Mouse (Mus musculus) midbrain, embryonic 16.5 days (tissue): ENCODE measurements around the gene Srf. TPM values are rescaled to one million over a fixed set of nuclear protein-coding genes. Genes with fewer than 3 reads are reported as not detected.

Experiments
- ATAC-seq: fragments of 200-750 bp; cut with Nextera tagmentation; 2 replicates; pipeline ENCODE4 v1.8.0; 2017; ENCODE audit warnings: moderate TSS enrichment
- H3K27ac ChIP-seq: fragments of 300-500 bp; sonication (generic); 2 replicates; pipeline ENCODE4 v1.5.1; 2014; ENCODE audit warnings: mild to moderate bottlenecking, low read length, mixed read lengths
- H3K27me3 ChIP-seq: fragments of 300-500 bp; sonication (generic); 2 replicates; pipeline ENCODE4 v1.6.1; 2014; ENCODE audit warnings: low read depth, low read length, mixed read lengths; ENCODE audit not compliant: control insufficient read depth, insufficient read depth
- H3K36me3 ChIP-seq: fragments of 300-500 bp; sonication (generic); 2 replicates; pipeline ENCODE4 v1.6.1; 2014; ENCODE audit warnings: mild to moderate bottlenecking, low read length, moderate library complexity, mixed read lengths; ENCODE audit not compliant: control insufficient read depth, insufficient read depth
- H3K4me1 ChIP-seq: fragments of 300-500 bp; sonication (generic); 2 replicates; pipeline ENCODE4 v1.6.1; 2014; ENCODE audit warnings: mild to moderate bottlenecking, low read length, mixed read lengths; ENCODE audit not compliant: control insufficient read depth, insufficient read depth
- H3K4me2 ChIP-seq: fragments of 300-500 bp; sonication (generic); 2 replicates; pipeline ENCODE4 v1.6.1; 2014; ENCODE audit warnings: mild to moderate bottlenecking, low read length, mixed read lengths
- H3K4me3 ChIP-seq: fragments of 300-500 bp; sonication (generic); 2 replicates; pipeline ENCODE4 v1.5.1; 2014; ENCODE audit warnings: low read depth, mild to moderate bottlenecking, low read length, moderate library complexity, mixed read lengths
- H3K9ac ChIP-seq: fragments of 300-500 bp; sonication (generic); 2 replicates; pipeline ENCODE4 v1.6.1; 2014; ENCODE audit warnings: low read depth, low read length, mixed read lengths
- H3K9me3 ChIP-seq: fragments of 300-500 bp; sonication (generic); replicated peaks from 2 replicates; pipeline ENCODE4 v1.6.1; 2014; ENCODE audit warnings: mild to moderate bottlenecking, low read length, mixed read lengths; ENCODE audit not compliant: control insufficient read depth, poor library complexity, severe bottlenecking
- WGBS: fragments of 180-500 bp; shearing (Covaris S2); extraction: QIAGEN DNeasy Blood & Tissue Kit; methylation state at CpG from one replicate; pipeline ENCODE4 v1.1.7; 2014; 5-methylcytosine and 5-hydroxymethylcytosine counted together
- polyA plus RNA-seq: library from polyadenylated mRNA; unstranded; fragments of >200 nt; fragmentation: Nextera tagmentation; extraction: Ambion mirVana; gene quantifications from 2 replicates; pipeline ENCODE4 v1.2.1, GENCODE M21; 2015

Gene Srf
- polyA plus RNA-seq, 1 experiment from 2014 or later: 3.0 TPM

DNA sequence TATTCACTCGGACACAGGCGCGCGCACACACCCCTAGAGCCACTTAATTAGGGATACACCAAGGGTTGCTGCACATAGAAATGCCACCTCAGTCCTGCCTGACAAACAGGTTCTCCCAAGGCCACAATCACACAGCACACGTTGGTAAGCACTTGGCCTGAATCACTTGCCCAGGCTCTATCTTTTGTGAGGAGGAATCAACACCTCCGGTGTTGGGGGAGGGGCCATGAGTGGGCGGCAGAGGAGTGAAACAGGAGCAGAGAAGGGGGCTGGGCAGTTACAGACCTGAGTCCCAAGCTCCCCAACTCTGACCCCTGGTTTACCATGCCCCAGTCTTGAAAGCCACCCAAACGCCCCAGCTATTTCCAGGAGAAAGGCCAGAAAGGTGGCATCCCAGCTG, 9.0 kb downstream of the Srf start:
- Histone ChIP-seq H3K4me2 (peak overlapping the region; percentile 75), H3K36me3 (peaks cover 29% of the 10 kb centered on the region), H3K27ac (no peak overlapping the region), H3K4me1 (peaks cover 14% of the 10 kb centered on the region), H3K9ac (no peak overlapping the region), H3K9me3 (no peaks in the 10 kb centered on the region), H3K4me3 (no peak overlapping the region), H3K27me3 (no peaks in the 10 kb centered on the region)
- WGBS: 8% methylated on average over 8 of the region's 8 CpGs
- ATAC-seq: no peak

- Histone ChIP-seq H3K4me2 (peak overlapping the region; percentile 75), H3K27me3 (no peaks in the 10 kb centered on the region), H3K9me3 (no peaks in the 10 kb centered on the region), H3K36me3 (peaks cover 31% of the 10 kb centered on the region), H3K4me3 (peak overlapping the region; percentile 89), H3K4me1 (peaks cover 12% of the 10 kb centered on the region), H3K9ac (peak overlapping the region; percentile 95), H3K27ac (peak overlapping the region; percentile 52; the same call in 1 of the 2 replicates)
- 11% methylated on average over 7 of the region's 7 CpGs for WGBS
- peak; percentile 16 for ATAC-seq
These were observed 9.4 kb downstream of the Srf start for GRCm38 (mm10) chr17:46546591-46546990.

DNA sequence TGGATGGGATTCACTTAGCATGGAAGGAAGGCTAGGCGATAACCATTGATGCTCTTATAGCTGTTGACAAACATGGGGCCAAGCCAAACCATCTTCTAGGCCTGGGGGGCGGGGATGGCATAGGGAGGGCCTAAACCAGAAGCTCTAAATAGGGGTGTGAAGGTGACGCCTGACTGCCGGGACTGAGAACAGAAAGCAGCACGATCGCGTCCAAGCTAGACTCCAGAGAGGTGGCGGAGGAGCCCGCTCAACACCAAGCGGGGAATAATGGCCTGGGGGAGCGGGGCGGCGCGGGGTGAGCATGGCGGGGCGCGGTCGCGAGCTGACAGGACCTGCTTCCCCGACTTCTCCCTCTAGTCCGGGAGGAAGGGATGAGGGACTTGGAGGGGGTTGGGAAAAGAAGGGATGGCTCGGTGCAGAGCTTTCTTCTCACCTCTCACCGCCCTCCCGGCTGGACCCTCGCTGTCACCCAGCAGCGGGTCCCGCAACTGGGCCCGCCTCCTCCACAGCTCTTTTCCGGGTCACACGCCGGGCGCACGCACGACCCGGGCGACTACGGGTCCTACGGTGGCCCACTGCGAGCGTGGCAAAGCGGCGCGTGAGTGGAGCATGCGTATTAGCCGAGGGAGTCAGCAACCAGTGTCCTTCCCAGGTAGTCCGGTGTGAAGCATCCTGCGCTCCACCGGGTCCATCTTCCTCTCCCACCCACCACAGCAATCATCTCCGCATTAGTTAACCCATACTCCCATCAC, 10.0 kb downstream of the Srf start, which contains the start of gene Cul9:
Gene Cul9, minus strand, starts transcription at position 576 of the 752 bp plus-strand sequence.
- Histone ChIP-seq H3K9me3 (no peaks in the 10 kb centered on the region), H3K4me2 (peak within 1 kb of the TSS; percentile 75), H3K4me3 (peak within 1 kb of the TSS; percentile 89), H3K36me3 (peaks cover 30% of the 10 kb centered on the region), H3K9ac (peak within 1 kb of the TSS; percentile 95), H3K4me1 (peaks cover 12% of the 10 kb centered on the region), H3K27ac (peak within 1 kb of the TSS; percentile 80), H3K27me3 (no peaks in the 10 kb centered on the region)
- under 1% methylated on average over 38 of the region's 49 CpGs for WGBS
- peak; percentile 93 for ATAC-seq

- H3K9me3 ChIP-seq: no peaks in the 10 kb centered on the region
- WGBS: 92% methylated on average over 12 of the region's 12 CpGs
- no peak overlapping the region for H3K4me2 ChIP-seq
- H3K4me1 ChIP-seq: peaks cover 12% of the 10 kb centered on the region
- H3K9ac ChIP-seq: no peak overlapping the region
- no peak overlapping the region for H3K4me3 ChIP-seq
- H3K27me3 ChIP-seq: no peaks in the 10 kb centered on the region
- H3K36me3 ChIP-seq: peaks cover 28% of the 10 kb centered on the region
- no peak for ATAC-seq
- no peak overlapping the region for H3K27ac ChIP-seq
These were observed 12.3 kb downstream of the Srf start for GRCm38 (mm10) chr17:46543661-46544060.

- WGBS: 40% methylated on average over 12 of the region's 12 CpGs
- Histone ChIP-seq H3K9me3 (no peaks in the 10 kb centered on the region), H3K27ac (no peak overlapping the region), H3K9ac (no peak overlapping the region), H3K27me3 (0 out of 2 replicates have a peak, but pooled peaks cover 4% of the 10 kb centered on the region), H3K4me1 (no peaks in the 10 kb centered on the region), H3K4me2 (no peak overlapping the region), H3K36me3 (peaks cover 26% of the 10 kb centered on the region), H3K4me3 (no peak overlapping the region)
- peak; percentile 53 for ATAC-seq
These were observed 30.2 kb downstream of the Srf start for GRCm38 (mm10) chr17:46525579-46526307.

DNA sequence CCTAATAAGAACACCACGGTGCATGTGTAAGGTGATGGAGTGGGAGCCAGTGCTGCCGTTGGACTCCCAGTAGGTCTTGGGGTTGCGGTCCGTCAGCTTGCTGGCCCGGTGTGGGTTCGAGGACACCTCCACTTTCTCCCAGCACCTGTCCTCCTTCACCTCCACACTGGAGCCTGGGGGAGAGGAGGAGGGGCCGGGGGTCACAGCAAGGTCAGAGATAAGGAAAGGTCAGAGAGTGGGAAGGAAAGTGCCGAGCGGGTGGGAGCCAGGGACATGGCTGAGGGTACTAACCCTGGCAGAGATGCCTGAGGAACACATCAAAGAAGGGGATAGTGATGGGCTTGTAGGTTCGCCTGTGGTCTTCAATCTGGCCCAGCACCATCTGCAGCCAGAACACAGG, 30.9 kb downstream of the Srf start:
- Histone ChIP-seq H3K4me3 (no peak overlapping the region), H3K9ac (no peak overlapping the region), H3K9me3 (no peaks in the 10 kb centered on the region), H3K36me3 (peaks cover 31% of the 10 kb centered on the region), H3K27ac (no peak overlapping the region), H3K4me2 (no peak overlapping the region), H3K27me3 (0 out of 2 replicates have a peak, but pooled peaks cover 4% of the 10 kb centered on the region), H3K4me1 (no peaks in the 10 kb centered on the region)
- WGBS: 90% methylated on average over 10 of the region's 10 CpGs
- ATAC-seq: 0 out of 2 replicates have a peak, but pooled peaks have one; percentile 10

DNA sequence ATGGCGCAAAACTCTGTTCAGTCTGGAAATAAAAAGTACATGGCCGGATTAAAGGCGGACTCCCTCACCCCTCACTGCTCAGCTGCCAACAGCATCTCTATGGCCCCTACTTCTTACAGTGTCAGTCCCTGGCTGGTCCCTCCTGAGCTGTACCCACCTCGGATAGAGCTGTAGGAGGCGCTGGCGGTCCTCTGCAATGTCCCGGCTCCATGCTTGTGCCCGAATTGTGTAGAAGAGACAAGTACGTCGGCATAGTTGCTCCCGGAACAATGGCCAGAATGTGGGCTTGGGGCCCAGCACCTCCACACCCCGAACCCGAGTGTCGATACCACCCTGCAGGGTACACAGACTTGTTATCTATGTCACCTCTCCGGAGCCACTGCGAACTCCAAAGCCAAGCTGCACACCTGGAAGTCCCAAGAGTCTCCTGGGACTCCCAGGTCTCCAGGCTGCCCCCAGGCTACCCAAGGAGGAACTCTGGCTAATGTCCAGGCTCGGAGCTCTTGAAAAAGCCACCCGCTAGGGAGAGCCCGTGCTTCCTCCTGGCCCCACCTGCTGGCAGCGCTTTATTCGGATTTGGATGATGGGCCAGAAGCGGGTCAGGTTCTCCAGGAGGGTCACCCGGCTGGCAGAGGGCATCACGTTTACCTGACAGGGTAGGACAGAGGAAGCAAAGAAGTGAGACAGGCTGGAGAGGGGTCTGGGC, 33.9 kb downstream of the Srf start:
- WGBS: 32% methylated on average over 24 of the region's 24 CpGs

GRCm38 (mm10) chr17:46521174-46521573, 34.8 kb downstream of the Srf start:
- Histone ChIP-seq H3K4me1 (no peaks in the 10 kb centered on the region), H3K27me3 (0 out of 2 replicates have a peak, but pooled peaks cover 4% of the 10 kb centered on the region), H3K4me3 (no peak overlapping the region), H3K4me2 (no peak overlapping the region), H3K36me3 (peaks cover 24% of the 10 kb centered on the region), H3K9me3 (no peaks in the 10 kb centered on the region), H3K27ac (no peak overlapping the region), H3K9ac (no peak overlapping the region)
- WGBS: 85% methylated on average over 9 of the region's 9 CpGs
- ATAC-seq: no peak

More for the DNA sequence above, 33.9 kb downstream of the Srf start:
- no peaks in the 10 kb centered on the region for H3K4me1 ChIP-seq
- H3K9me3 ChIP-seq: no peaks in the 10 kb centered on the region
- no peak overlapping the region for H3K27ac ChIP-seq
- H3K36me3 ChIP-seq: peaks cover 24% of the 10 kb centered on the region
- ATAC-seq: no peak
- no peak overlapping the region for H3K4me2 ChIP-seq
- H3K4me3 ChIP-seq: no peak overlapping the region
- H3K27me3 ChIP-seq: 0 out of 2 replicates have a peak, but pooled peaks cover 4% of the 10 kb centered on the region
- 0 out of 2 replicates have a peak overlapping the region, but pooled peaks have one; percentile 25 for H3K9ac ChIP-seq
